Mouse (Mus musculus): ENCODE data around the gene Tcf12.

DNA sequence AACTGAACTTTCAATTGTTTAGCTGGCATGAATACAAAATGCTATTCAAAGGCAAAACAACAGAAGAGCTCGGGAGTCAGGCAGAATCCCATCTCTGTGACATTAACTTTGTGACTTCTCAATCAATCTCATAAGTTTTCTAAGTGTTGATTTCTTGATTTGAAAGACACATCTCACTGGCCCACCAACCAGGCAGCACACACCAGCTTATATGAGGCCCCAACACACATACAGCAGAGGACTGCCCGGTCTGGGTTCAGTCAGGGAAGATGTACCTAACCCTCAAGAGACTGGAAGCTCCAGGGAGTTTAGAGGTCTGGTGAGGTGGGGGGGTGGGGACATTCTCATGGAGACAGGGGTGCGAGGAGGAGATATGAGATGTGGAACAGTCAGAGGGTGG is 132.8 kb downstream of the Tcf12 start:
- no peak for TF ChIP-seq CTCF (IDR thresholded peaks at IDR 0.05; ENCODE audit: low read depth, low read length)
- no peak for TF ChIP-seq POLR2A (IDR thresholded peaks at IDR 0.05; ENCODE audit: extremely low read depth, insufficient read depth, low read length)
